Mouse (Mus musculus): ENCODE measurements around the gene Ficd.
"Not testable (repeated sequence)": the region's sequence is repeated elsewhere in the genome, so short reads cannot be mapped to it uniquely, and the experiment has no call there.

Gene Ficd

GRCm38 (mm10) chr5:113783581-113784001 is 48.0 kb downstream of the Ficd start:
- in situ Hi-C loops (cut with MboI; ENCODE audit: low pct_unique_long_range_greater_than_20kb in 1 of 2, low sequenced_read_pairs in 2 of 2, unreplicated experiment in 1 of 2), result no loop called here

- in situ Hi-C loops (cut with MboI; ENCODE audit: low pct_unique_long_range_greater_than_20kb in 1 of 2, low sequenced_read_pairs in 2 of 2, unreplicated experiment in 1 of 2), result not testable (repeated sequence)
These were observed 48.5 kb downstream of the Ficd start for GRCm38 (mm10) chr5:113784104-113784503.

- in situ Hi-C loops (cut with MboI; ENCODE audit: low pct_unique_long_range_greater_than_20kb in 1 of 2, low sequenced_read_pairs in 2 of 2, unreplicated experiment in 1 of 2), result no loop called here
These were observed 51.4 kb downstream of the Ficd start for GRCm38 (mm10) chr5:113786985-113787384.

- in situ Hi-C loops (cut with MboI; ENCODE audit: low pct_unique_long_range_greater_than_20kb in 1 of 2, low sequenced_read_pairs in 2 of 2, unreplicated experiment in 1 of 2), result no loop called here
These were observed 53.0 kb downstream of the Ficd start for GRCm38 (mm10) chr5:113788645-113789044.

- in situ Hi-C loops (cut with MboI; ENCODE audit: low pct_unique_long_range_greater_than_20kb in 1 of 2, low sequenced_read_pairs in 2 of 2, unreplicated experiment in 1 of 2), result no loop called here
These were observed 53.6 kb downstream of the Ficd start for GRCm38 (mm10) chr5:113789075-113789788.
